Mouse (Mus musculus): ENCODE data around the gene Smg7.

- TF ChIP-seq CTCF (IDR thresholded peaks at IDR 0.05; ENCODE audit: borderline replicate concordance, control insufficient read depth, extremely low read depth, insufficient read depth, low read length, poor library complexity) (no peak), POLR2A (IDR thresholded peaks at IDR 0.05; ENCODE audit: control insufficient read depth, extremely low read depth, insufficient read depth, low read length, poor library complexity) (no peak)
Observed at GRCm38 (mm10) chr1:152810533-152811439, 91.7 kb downstream of the Smg7 start.

Data from thymus, adult 2 months (tissue).